Mouse (Mus musculus) R1 (cell line): Measurements from ENCODE around the gene Rsu1.

Experiments
- DNase-seq: peaks from one replicate; pipeline ENCODE4 v3.0.0-alpha.2; 2018; ENCODE audit warnings: low read depth, low spot score

Rsu1 gene

DNA sequence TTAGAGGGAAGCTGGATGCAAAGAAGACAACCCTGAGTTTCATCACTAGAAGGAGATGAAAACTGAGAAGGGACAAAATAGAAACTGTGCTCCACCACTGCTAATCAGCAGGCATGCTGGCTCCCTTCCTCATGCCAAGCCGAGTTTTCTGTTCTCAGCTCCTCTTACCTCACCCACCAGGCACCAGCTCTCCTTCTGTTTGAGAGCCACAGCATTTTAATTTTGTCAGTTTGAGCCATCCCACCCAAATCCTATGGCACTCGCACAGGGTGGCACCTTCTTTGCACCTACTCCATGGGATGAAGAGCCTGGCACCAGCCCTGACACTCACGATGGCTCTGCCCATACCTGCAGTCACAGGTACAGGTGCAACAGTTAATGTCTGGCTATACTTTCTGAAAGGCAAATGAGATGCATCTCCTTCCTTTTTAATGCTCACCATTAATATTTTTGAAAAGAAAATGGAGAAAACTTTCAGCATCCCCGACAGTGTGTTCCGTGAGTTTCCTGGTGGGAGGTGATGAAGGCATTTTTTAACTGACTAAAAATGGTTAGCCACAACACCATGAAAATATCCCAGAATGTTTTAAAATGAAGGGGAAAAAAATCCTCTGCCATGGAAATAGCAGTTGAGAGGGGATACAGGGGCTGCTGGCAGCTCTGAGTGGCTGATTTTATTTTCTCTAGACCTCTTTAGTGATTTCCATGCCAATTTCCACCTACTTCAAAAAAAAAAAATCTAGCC lies 210.6 kb downstream of the Rsu1 start:
- no peak for DNase-seq

DNA sequence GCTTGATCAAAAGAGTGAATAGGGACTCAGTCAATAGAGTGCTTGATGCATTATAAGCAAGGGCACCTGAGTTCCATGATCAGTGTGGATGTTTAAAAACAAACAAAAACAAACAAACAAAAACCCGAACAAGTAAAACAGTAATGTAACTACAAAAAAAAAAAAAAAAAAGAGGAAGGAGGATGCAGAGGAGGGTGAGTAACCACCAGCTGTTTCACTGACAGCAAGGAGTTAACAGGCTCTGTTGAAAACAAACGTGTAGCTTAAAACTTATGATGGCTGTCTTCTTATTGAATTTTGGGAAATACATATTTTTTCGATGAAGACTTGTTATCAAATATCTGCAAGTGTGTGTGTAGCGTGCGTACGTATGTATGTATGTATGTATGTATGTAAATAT lies 222.6 kb downstream of the Rsu1 start:
- DNase-seq, result no peak

DNA sequence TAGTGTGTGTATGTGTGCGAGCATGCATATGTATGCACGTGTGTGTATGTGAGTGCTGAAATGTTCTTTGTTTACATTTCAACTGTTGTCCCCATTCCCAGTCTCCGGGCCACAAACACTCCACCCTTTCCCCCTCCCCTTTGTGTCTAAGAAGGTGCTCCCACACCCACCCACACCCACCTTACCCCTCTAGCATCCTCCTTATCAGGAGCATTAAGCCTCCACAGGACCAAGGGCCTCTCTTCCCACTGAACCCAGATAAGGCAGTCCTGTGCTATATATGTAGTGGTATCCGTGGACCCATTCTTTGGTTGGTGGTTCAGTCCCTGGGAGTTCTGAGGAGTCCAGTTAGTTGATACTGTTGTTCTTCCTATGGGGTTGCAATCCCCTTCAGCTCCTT lies 226.7 kb downstream of the Rsu1 start:
- no peak for DNase-seq

DNA sequence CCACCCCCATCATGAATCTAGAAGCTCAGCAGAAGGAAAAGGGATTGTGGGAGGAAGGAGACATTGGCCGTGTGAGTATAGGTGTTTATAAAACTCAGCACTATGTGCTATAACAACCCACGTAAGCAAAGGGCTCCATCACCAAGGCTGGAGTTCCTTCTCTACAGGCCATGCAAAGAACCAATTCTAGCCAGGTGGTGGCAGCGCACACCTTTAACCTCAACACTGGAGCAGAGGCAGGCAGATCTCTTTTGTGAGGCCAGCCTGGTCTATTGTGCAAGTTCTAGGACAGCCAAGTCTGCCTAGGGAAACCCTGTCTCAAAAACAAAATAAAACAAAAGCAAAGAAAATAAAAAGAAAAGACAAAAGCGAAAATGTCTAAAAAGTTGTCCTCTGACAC lies 231.4 kb downstream of the Rsu1 start:
- DNase-seq, result no peak

DNA sequence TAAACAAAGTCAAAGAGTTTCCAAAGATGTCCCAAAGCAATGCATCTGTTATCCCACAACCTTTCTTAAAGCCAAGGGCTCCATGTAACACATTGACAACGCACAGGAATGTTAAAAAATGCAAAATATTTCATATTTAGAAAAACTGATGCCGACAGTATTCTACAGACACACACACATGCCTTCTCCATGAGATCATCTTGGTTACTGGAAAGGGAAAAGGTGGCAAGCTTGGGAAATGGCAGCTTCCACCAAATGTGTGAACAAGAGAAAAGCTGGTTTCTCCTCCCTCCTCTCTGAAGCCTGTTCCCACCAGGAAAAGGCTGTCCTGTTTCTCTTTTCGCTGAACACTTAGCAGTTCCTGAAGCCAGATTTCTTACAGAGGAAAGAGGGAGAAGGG lies 232.4 kb downstream of the Rsu1 start:
- DNase-seq, result no peak
